Mouse (Mus musculus) macrophage (primary cell): Measurements from ENCODE around the gene Bptf. TPM values are rescaled to one million over a fixed set of nuclear protein-coding genes. Genes with fewer than 3 reads are reported as not detected.

Experiments used
- polyA plus RNA-seq: library from polyadenylated mRNA; stranded (reverse); fragments of 250-400 nt; gene quantifications from 3 replicates; pipeline ENCODE4 v1.2.4, GENCODE M21; 2018; ENCODE audit warnings: inconsistent platforms

Gene Bptf
- polyA plus RNA-seq, 1 experiment from 2014 or later, result 37.1 TPM

Other genes starting within 250 kb of the Bptf start
- 13.7 to 17.8 TPM (median 15.9 TPM) in 3 replicates for gene Smurf2, start 211.4 kb downstream of the Bptf start, polyA plus RNA-seq
- 36.6 to 71.0 TPM (median 57.2 TPM) in 3 replicates for gene Kpna2, start 132.6 kb downstream of the Bptf start, polyA plus RNA-seq
- gene 1810010H24Rik, start 106.4 kb downstream of the Bptf start, polyA plus RNA-seq, result 0.27 to 0.42 TPM (median 0.29 TPM) in 3 replicates
- gene Nol11, start 57.3 kb upstream of the Bptf start, polyA plus RNA-seq, result 13.8 to 29.6 TPM (median 15.7 TPM) in 3 replicates